Mouse (Mus musculus) stomach, embryonic 15.5 days (tissue): ENCODE measurements around the gene Hdac9. TPM values are rescaled to one million over a fixed set of nuclear protein-coding genes. Genes with fewer than 3 reads are reported as not detected.
"Not testable (repeated sequence)": the region's sequence is repeated elsewhere in the genome, so short reads cannot be mapped to it uniquely, and the experiment has no call there.

ENCODE experiments used
- ATAC-seq: fragments of 200-750 bp; cut with Nextera tagmentation; 2 replicates; pipeline ENCODE4 v1.8.0; 2017; ENCODE audit warnings: low read depth, moderate number of reproducible peaks, moderate TSS enrichment; ENCODE audit not compliant: insufficient read depth, low FRiP score
- H3K27ac ChIP-seq: fragments of 300-500 bp; sonication (generic); 2 replicates; pipeline ENCODE4 v1.5.1; 2015; ENCODE audit warnings: mild to moderate bottlenecking, inconsistent platforms
- H3K27me3 ChIP-seq: fragments of 300-500 bp; sonication (generic); replicated peaks from 2 replicates; pipeline ENCODE4 v1.6.1; 2015; ENCODE audit warnings: inconsistent platforms
- H3K36me3 ChIP-seq: fragments of 300-500 bp; sonication (generic); 2 replicates; pipeline ENCODE4 v1.6.1; 2015; ENCODE audit warnings: inconsistent platforms
- H3K4me1 ChIP-seq: fragments of 300-500 bp; sonication (generic); 2 replicates; pipeline ENCODE4 v1.6.1; 2015; ENCODE audit warnings: inconsistent platforms
- H3K4me2 ChIP-seq: fragments of 300-500 bp; sonication (generic); 2 replicates; pipeline ENCODE4 v1.6.1; 2015; ENCODE audit warnings: mild to moderate bottlenecking, inconsistent platforms
- H3K4me3 ChIP-seq: fragments of 300-500 bp; sonication (generic); replicated peaks from 2 replicates; pipeline ENCODE4 v1.5.1; 2015; ENCODE audit warnings: inconsistent platforms
- H3K9ac ChIP-seq: fragments of 300-500 bp; sonication (generic); 2 replicates; pipeline ENCODE4 v1.6.1; 2015; ENCODE audit warnings: inconsistent platforms
- H3K9me3 ChIP-seq: fragments of 300-500 bp; sonication (generic); 2 replicates; pipeline ENCODE4 v1.6.1; 2016; ENCODE audit warnings: inconsistent platforms
- WGBS: fragments of 180-500 bp; shearing (Covaris S2); methylation state at CpG from one replicate; pipeline ENCODE4 v1.1.7; 2015; 5-methylcytosine and 5-hydroxymethylcytosine counted together
- polyA plus RNA-seq: library from polyadenylated mRNA; unstranded; fragments of >200 nt; fragmentation: Nextera tagmentation; extraction: Ambion mirVana; gene quantifications from 2 replicates; pipeline ENCODE4 v1.2.1, GENCODE M21; 2015

The Hdac9 gene
- polyA plus RNA-seq, 1 experiment from 2014 or later = 4.9 TPM

- H3K27me3 ChIP-seq = no peaks in the 10 kb centered on the region
- no peaks in the 10 kb centered on the region for H3K36me3 ChIP-seq
- 78% methylated on average over 1 of the region's 1 CpGs for WGBS
- no peak overlapping the region for H3K27ac ChIP-seq
- no peaks in the 10 kb centered on the region for H3K4me1 ChIP-seq
- no peaks in the 10 kb centered on the region for H3K9me3 ChIP-seq
- H3K9ac ChIP-seq = no peak overlapping the region
- no peak overlapping the region for H3K4me3 ChIP-seq
- H3K4me2 ChIP-seq = no peak overlapping the region
- ATAC-seq = no peak
These were observed 455.2 kb downstream of the Hdac9 start for GRCm38 (mm10) chr12:34461728-34462127.

GRCm38 (mm10) chr12:34452643-34453042 lies 464.3 kb downstream of the Hdac9 start:
- H3K4me2 ChIP-seq = no peak overlapping the region
- H3K9me3 ChIP-seq = no peaks in the 10 kb centered on the region
- no peaks in the 10 kb centered on the region for H3K36me3 ChIP-seq
- 80% methylated on average over 5 of the region's 5 CpGs for WGBS
- H3K4me1 ChIP-seq = no peaks in the 10 kb centered on the region
- H3K9ac ChIP-seq = no peak overlapping the region
- no peak for ATAC-seq
- H3K27me3 ChIP-seq = no peaks in the 10 kb centered on the region
- no peak overlapping the region for H3K27ac ChIP-seq
- no peak overlapping the region for H3K4me3 ChIP-seq

DNA sequence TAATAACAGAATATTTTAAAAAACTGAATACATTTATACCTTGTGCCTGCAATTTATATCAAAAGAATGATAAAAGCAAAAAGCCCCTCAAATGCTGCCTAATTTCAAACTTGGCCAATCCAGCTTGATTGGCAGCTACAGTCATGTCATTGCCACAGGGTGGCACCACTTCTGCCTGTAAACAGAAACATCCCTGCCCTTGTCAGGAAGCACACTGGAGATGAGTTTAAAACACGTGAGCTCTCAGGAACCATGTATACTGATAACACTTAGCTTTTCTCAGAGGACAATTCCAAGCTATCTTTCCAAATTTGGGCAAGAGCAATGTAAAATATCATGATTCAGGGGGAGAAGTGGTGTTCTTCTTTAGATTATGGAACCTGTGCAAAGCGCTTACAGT lies 465.7 kb downstream of the Hdac9 start:
- WGBS = 62% methylated on average over 2 of the region's 2 CpGs
- Histone ChIP-seq H3K4me3 (no peak overlapping the region), H3K9ac (no peak overlapping the region), H3K4me1 (no peaks in the 10 kb centered on the region), H3K27ac (no peak overlapping the region), H3K9me3 (no peaks in the 10 kb centered on the region), H3K4me2 (no peak overlapping the region), H3K36me3 (no peaks in the 10 kb centered on the region), H3K27me3 (no peaks in the 10 kb centered on the region)
- ATAC-seq = no peak

DNA sequence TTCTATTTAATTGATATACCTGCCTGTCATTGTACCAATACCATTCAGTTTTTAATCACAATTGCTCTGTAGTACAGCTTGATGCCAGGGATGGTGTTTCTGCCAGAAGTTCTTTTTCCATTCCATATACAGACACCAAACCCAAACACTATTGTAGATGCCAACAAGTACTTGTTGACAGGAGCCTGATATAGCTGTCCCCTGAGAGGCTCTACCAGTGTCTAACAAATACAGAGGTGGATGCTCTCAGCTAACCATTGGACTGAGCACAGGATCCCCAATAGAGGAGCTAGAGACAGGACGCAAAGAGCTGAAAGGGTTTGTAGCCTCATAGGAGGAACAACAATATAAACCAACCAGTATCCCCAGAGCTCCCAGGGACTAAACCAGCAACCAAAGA lies 472.2 kb downstream of the Hdac9 start:
- H3K4me3 ChIP-seq, H3K27me3 ChIP-seq, H3K9me3 ChIP-seq, H3K4me2 ChIP-seq, H3K4me1 ChIP-seq, H3K27ac ChIP-seq, H3K9ac ChIP-seq, H3K36me3 ChIP-seq, ATAC-seq: not testable (repeated sequence)
- 94% methylated on average over 1 of the region's 1 CpGs for WGBS

DNA sequence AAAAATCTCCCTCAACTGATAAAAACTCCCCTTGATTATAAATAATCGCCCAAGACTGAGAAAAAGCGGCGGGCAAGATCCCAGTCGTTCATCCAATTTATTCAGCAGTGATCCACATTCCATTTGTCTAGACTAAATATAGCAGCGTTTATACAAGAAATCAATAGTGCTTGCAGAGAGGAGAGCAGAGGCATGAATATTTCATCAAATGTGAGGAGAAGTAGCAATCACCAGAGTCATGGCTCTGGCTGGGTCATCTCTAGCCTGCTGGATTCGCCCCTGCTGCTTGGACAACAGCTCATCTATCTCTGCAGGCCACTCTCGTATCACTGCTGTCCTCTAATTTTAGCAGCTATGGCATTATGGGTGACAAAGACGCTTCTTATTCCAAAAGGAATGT lies 476.0 kb downstream of the Hdac9 start:
- no peak overlapping the region for H3K4me2 ChIP-seq
- WGBS = 33% methylated on average over 8 of the region's 8 CpGs
- H3K4me3 ChIP-seq = no peak overlapping the region
- no peaks in the 10 kb centered on the region for H3K9me3 ChIP-seq
- no peak overlapping the region for H3K9ac ChIP-seq
- ATAC-seq = no peak
- no peaks in the 10 kb centered on the region for H3K27me3 ChIP-seq
- no peak overlapping the region for H3K27ac ChIP-seq
- H3K36me3 ChIP-seq = no peaks in the 10 kb centered on the region
- H3K4me1 ChIP-seq = no peaks in the 10 kb centered on the region

- H3K27ac ChIP-seq = no peak overlapping the region
- no peaks in the 10 kb centered on the region for H3K4me1 ChIP-seq
- no peaks in the 10 kb centered on the region for H3K9me3 ChIP-seq
- ATAC-seq = no peak
- no peak overlapping the region for H3K9ac ChIP-seq
- H3K36me3 ChIP-seq = no peaks in the 10 kb centered on the region
- H3K4me3 ChIP-seq = no peak overlapping the region
- 44% methylated on average over 6 of the region's 6 CpGs for WGBS
- H3K4me2 ChIP-seq = no peak overlapping the region
- no peaks in the 10 kb centered on the region for H3K27me3 ChIP-seq
These were observed 484.0 kb downstream of the Hdac9 start for GRCm38 (mm10) chr12:34432919-34433318.

- H3K27me3 ChIP-seq = no peaks in the 10 kb centered on the region
- no peak overlapping the region for H3K27ac ChIP-seq
- no peak overlapping the region for H3K4me3 ChIP-seq
- H3K9me3 ChIP-seq = no peaks in the 10 kb centered on the region
- no peak overlapping the region for H3K9ac ChIP-seq
- H3K4me1 ChIP-seq = no peaks in the 10 kb centered on the region
- no peak overlapping the region for H3K4me2 ChIP-seq
- ATAC-seq = peak; percentile 68; the same call in 1 of the 2 replicates
- WGBS = 35% methylated on average over 5 of the region's 5 CpGs
- H3K36me3 ChIP-seq = no peaks in the 10 kb centered on the region
These were observed 484.4 kb downstream of the Hdac9 start for GRCm38 (mm10) chr12:34432461-34432860.

GRCm38 (mm10) chr12:34431832-34432231 lies 485.1 kb downstream of the Hdac9 start:
- H3K27ac ChIP-seq = no peak overlapping the region
- no peaks in the 10 kb centered on the region for H3K4me1 ChIP-seq
- no peak overlapping the region for H3K4me2 ChIP-seq
- H3K9me3 ChIP-seq = no peaks in the 10 kb centered on the region
- ATAC-seq = no peak
- 83% methylated on average over 5 of the region's 5 CpGs for WGBS
- H3K27me3 ChIP-seq = no peaks in the 10 kb centered on the region
- no peak overlapping the region for H3K4me3 ChIP-seq
- no peak overlapping the region for H3K9ac ChIP-seq
- H3K36me3 ChIP-seq = no peaks in the 10 kb centered on the region

GRCm38 (mm10) chr12:34425468-34425867 lies 491.4 kb downstream of the Hdac9 start:
- no peak overlapping the region for H3K9ac ChIP-seq
- no peaks in the 10 kb centered on the region for H3K4me1 ChIP-seq
- ATAC-seq = no peak
- no peak overlapping the region for H3K27ac ChIP-seq
- H3K9me3 ChIP-seq = no peaks in the 10 kb centered on the region
- H3K4me2 ChIP-seq = no peak overlapping the region
- H3K36me3 ChIP-seq = no peaks in the 10 kb centered on the region
- H3K4me3 ChIP-seq = no peak overlapping the region
- no peaks in the 10 kb centered on the region for H3K27me3 ChIP-seq
- WGBS = 67% methylated on average over 2 of the region's 2 CpGs

GRCm38 (mm10) chr12:34408139-34408538 lies 508.8 kb downstream of the Hdac9 start:
- 57% methylated on average over 3 of the region's 3 CpGs for WGBS

GRCm38 (mm10) chr12:34407143-34407542 lies 509.8 kb downstream of the Hdac9 start:
- Histone ChIP-seq H3K9me3 (no peaks in the 10 kb centered on the region), H3K9ac (no peak overlapping the region), H3K4me2 (no peak overlapping the region), H3K4me1 (no peaks in the 10 kb centered on the region), H3K4me3 (no peak overlapping the region), H3K27me3 (no peaks in the 10 kb centered on the region), H3K27ac (no peak overlapping the region), H3K36me3 (no peaks in the 10 kb centered on the region)
- WGBS = 74% methylated on average over 3 of the region's 3 CpGs
- ATAC-seq = no peak

More at GRCm38 (mm10) chr12:34408139-34408538, 508.8 kb downstream of the Hdac9 start:
- Histone ChIP-seq H3K36me3 (no peaks in the 10 kb centered on the region), H3K27me3 (no peaks in the 10 kb centered on the region), H3K9ac (no peak overlapping the region), H3K27ac (no peak overlapping the region), H3K4me1 (no peaks in the 10 kb centered on the region), H3K4me3 (no peak overlapping the region), H3K4me2 (no peak overlapping the region), H3K9me3 (no peaks in the 10 kb centered on the region)
- no peak for ATAC-seq

GRCm38 (mm10) chr12:34402065-34402464 lies 514.8 kb downstream of the Hdac9 start:
- H3K4me3 ChIP-seq = no peak overlapping the region
- no peak overlapping the region for H3K27ac ChIP-seq
- no peak overlapping the region for H3K4me2 ChIP-seq
- no peak overlapping the region for H3K9ac ChIP-seq
- H3K27me3 ChIP-seq = no peaks in the 10 kb centered on the region
- H3K4me1 ChIP-seq = no peaks in the 10 kb centered on the region
- H3K36me3 ChIP-seq = no peaks in the 10 kb centered on the region
- WGBS = 91% methylated on average over 7 of the region's 7 CpGs
- H3K9me3 ChIP-seq = no peaks in the 10 kb centered on the region
- ATAC-seq = no peak

DNA sequence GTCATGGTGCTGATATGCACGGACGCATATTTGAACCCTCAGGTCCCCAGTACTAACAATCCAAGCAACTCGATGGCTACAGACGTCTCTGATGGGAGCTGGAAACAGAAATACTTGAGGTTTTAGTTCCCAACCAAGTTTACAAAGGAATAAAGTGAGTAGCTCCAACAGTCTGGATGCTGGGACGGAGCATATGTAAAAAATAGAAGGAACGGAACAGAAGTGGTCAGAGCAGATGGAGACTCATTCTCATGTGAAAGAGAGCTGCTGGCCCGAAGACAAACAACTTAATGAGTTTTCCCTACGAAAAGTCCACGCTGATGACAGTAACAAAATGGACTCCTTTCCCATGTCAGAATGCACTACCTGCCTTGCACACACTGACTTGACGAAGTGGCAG lies 518.3 kb downstream of the Hdac9 start:
- no peak overlapping the region for H3K27ac ChIP-seq
- H3K27me3 ChIP-seq = no peaks in the 10 kb centered on the region
- no peak for ATAC-seq
- H3K4me3 ChIP-seq = no peak overlapping the region
- no peak overlapping the region for H3K4me2 ChIP-seq
- no peaks in the 10 kb centered on the region for H3K9me3 ChIP-seq
- WGBS = 88% methylated on average over 10 of the region's 10 CpGs
- no peaks in the 10 kb centered on the region for H3K36me3 ChIP-seq
- H3K4me1 ChIP-seq = no peaks in the 10 kb centered on the region
- no peak overlapping the region for H3K9ac ChIP-seq
